Mouse (Mus musculus): ENCODE measurements around the gene Stim2.

- TF ChIP-seq POLR2A (IDR thresholded peaks at IDR 0.05; ENCODE audit: insufficient read depth, low read depth, low read length) (peak; percentile 92), CTCF (IDR thresholded peaks at IDR 0.05; ENCODE audit: insufficient read depth, low read depth, low read length) (no peak)
Observed at GRCm38 (mm10) chr5:53998146-53998742, at the start of gene Stim2.

All from olfactory bulb, adult 2 months (tissue).